Mouse (Mus musculus): ENCODE data around the gene Nfrkb.

- TF ChIP-seq POLR2A (IDR thresholded peaks at IDR 0.05; ENCODE audit: insufficient read depth, low read depth, low read length) (no peak), CTCF (IDR thresholded peaks at IDR 0.05; ENCODE audit: insufficient read depth, low read depth, low read length) (no peak)
Measured at GRCm38 (mm10) chr9:31371740-31372139, 14.3 kb upstream of the Nfrkb start.

Measured in olfactory bulb, adult 2 months (tissue).